Mouse (Mus musculus): ENCODE data around the gene Tex38.

GRCm38 (mm10) chr4:115828572-115828902 lies 47.7 kb upstream of the Tex38 start:
- TF ChIP-seq CTCF (conservative IDR thresholded peaks at IDR 0.05; ENCODE audit: low read length) (no peak), POU5F1 (IDR thresholded peaks at IDR 0.05; ENCODE audit: borderline replicate concordance, low read length) (no peak), NANOG (IDR thresholded peaks at IDR 0.05; ENCODE audit: borderline replicate concordance, low read length) (no peak)
